Mouse (Mus musculus): ENCODE measurements at regions not wholly inside any gene's neighbourhood (a gene's known extent, or its start where the extent isn't known, plus 50 kb on each side); places are given as distances from the start of the nearest gene placed in this dataset.

GRCm38 (mm10) chr6:51677162-51677996 is 153.7 kb downstream of the Snx10 start:
- 85% methylated on average over 12 of the region's 12 CpGs for WGBS
- Histone ChIP-seq H3K9ac (replicated peaks) (no peak overlapping the region), H3K27me3 (no peaks in the 10 kb centered on the region), H3K27ac (no peak overlapping the region), H3K36me3 (no peaks in the 10 kb centered on the region), H3K4me1 (replicated peaks) (peaks cover 13% of the 10 kb centered on the region), H3K4me3 (replicated peaks) (no peak overlapping the region), H3K9me3 (no peaks in the 10 kb centered on the region), H3K4me2 (replicated peaks) (no peak overlapping the region)
- ATAC-seq: no peak

GRCm38 (mm10) chr6:51678743-51679142 is 155.0 kb downstream of the Snx10 start:
- ATAC-seq: no peak
- H3K9me3 ChIP-seq: no peaks in the 10 kb centered on the region
- no peak overlapping the region for H3K4me3 ChIP-seq (replicated peaks)
- peaks cover 13% of the 10 kb centered on the region for H3K4me1 ChIP-seq (replicated peaks)
- no peaks in the 10 kb centered on the region for H3K27me3 ChIP-seq
- WGBS: 95% methylated on average over 3 of the region's 3 CpGs
- H3K36me3 ChIP-seq: no peaks in the 10 kb centered on the region
- H3K9ac ChIP-seq (replicated peaks): no peak overlapping the region
- H3K27ac ChIP-seq: no peak overlapping the region
- no peak overlapping the region for H3K4me2 ChIP-seq (replicated peaks)

GRCm38 (mm10) chr6:51680239-51680857 is 156.6 kb downstream of the Snx10 start:
- Histone ChIP-seq H3K4me1 (replicated peaks) (peaks cover 16% of the 10 kb centered on the region), H3K36me3 (no peaks in the 10 kb centered on the region), H3K9me3 (no peaks in the 10 kb centered on the region), H3K4me2 (replicated peaks) (no peak overlapping the region), H3K27me3 (no peaks in the 10 kb centered on the region), H3K27ac (no peak overlapping the region), H3K9ac (replicated peaks) (no peak overlapping the region), H3K4me3 (replicated peaks) (no peak overlapping the region)
- WGBS: 80% methylated on average over 10 of the region's 10 CpGs
- no peak for ATAC-seq

DNA sequence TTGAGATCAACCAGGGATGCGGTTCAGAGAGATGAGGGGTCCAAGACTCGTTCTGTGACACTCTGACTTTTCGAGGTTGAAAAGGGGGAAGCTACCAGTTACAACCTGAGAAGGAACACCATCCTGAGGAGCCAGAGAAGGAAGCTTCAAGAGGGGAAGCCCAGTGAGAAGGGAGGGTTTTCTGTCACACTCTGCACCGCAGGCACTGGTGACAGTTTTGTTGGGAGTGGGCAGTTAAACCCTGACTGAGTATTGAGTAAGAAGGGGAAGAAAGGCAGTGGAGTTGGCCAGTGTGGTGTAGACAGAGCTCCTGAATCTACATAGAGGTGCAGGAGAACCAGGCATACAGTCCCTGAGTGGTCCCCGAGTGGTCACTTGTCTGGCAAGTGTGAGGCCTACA is 159.4 kb downstream of the Snx10 start:
- H3K9ac ChIP-seq (replicated peaks): no peak overlapping the region
- H3K4me3 ChIP-seq (replicated peaks): no peak overlapping the region
- no peaks in the 10 kb centered on the region for H3K9me3 ChIP-seq
- H3K4me1 ChIP-seq (replicated peaks): peaks cover 8% of the 10 kb centered on the region; the same call in 1 of the 2 replicates
- no peak overlapping the region for H3K27ac ChIP-seq
- no peaks in the 10 kb centered on the region for H3K36me3 ChIP-seq
- ATAC-seq: no peak
- WGBS: 94% methylated on average over 5 of the region's 5 CpGs
- H3K4me2 ChIP-seq (replicated peaks): no peak overlapping the region
- no peaks in the 10 kb centered on the region for H3K27me3 ChIP-seq

GRCm38 (mm10) chr6:51685651-51686287 is 162.1 kb downstream of the Snx10 start:
- no peak for ATAC-seq
- WGBS: 70% methylated on average over 8 of the region's 8 CpGs
- no peaks in the 10 kb centered on the region for H3K9me3 ChIP-seq
- peaks cover 8% of the 10 kb centered on the region; the same call in 1 of the 2 replicates for H3K4me1 ChIP-seq (replicated peaks)
- no peaks in the 10 kb centered on the region for H3K27me3 ChIP-seq
- no peak overlapping the region for H3K9ac ChIP-seq (replicated peaks)
- H3K36me3 ChIP-seq: no peaks in the 10 kb centered on the region
- no peak overlapping the region for H3K4me2 ChIP-seq (replicated peaks)
- no peak overlapping the region for H3K4me3 ChIP-seq (replicated peaks)
- H3K27ac ChIP-seq: 0 out of 2 replicates have a peak overlapping the region, but pooled peaks have one; percentile 3

DNA sequence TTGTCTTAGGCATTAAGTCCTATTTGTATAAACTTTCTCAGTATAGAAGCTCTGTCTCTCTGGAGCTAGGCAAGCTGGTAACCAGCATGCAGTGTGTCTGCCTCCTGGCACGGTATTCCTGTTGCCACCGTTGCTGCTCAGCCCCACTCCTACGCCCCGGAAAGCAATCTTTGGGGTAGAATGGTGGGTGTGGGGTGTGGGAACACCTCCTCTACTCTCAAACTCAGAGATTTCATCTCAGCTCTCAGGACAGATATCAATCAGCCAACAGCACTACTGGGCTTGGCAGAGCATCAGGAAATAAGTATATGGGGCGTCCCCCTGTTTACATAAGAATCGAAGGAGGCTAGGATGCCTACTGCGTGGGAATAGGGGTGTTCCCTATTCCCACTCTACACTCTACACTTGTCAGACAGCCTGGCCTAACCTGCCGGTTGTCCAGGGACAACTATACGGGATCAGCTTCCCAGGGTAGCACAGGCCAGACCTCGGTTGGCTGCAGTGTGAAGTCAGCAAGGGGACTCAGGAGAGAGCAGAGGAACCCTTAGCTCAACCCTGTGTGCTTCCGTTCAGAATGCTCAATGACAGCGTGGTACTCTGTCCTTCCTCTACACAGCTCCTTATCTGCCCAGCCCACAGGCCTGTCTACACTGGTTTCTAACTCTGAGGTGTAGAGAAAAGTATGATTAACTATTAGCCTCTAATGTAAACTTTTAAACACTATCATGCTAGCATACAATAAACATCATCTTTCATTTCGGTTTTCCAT is 167.3 kb downstream of the Snx10 start:
- Histone ChIP-seq H3K4me2 (replicated peaks) (no peak overlapping the region), H3K27me3 (no peaks in the 10 kb centered on the region), H3K9me3 (no peaks in the 10 kb centered on the region), H3K4me1 (replicated peaks) (peaks cover 4% of the 10 kb centered on the region; the same call in 1 of the 2 replicates), H3K9ac (replicated peaks) (no peak overlapping the region), H3K36me3 (no peaks in the 10 kb centered on the region), H3K4me3 (replicated peaks) (no peak overlapping the region), H3K27ac (no peak overlapping the region)
- no peak for ATAC-seq
- WGBS: 90% methylated on average over 13 of the region's 13 CpGs

- H3K36me3 ChIP-seq: no peaks in the 10 kb centered on the region
- 91% methylated on average over 7 of the region's 7 CpGs for WGBS
- H3K27ac ChIP-seq: no peak overlapping the region
- no peak overlapping the region for H3K9ac ChIP-seq (replicated peaks)
- H3K4me2 ChIP-seq (replicated peaks): no peak overlapping the region
- no peaks in the 10 kb centered on the region for H3K9me3 ChIP-seq
- no peak for ATAC-seq
- H3K4me3 ChIP-seq (replicated peaks): no peak overlapping the region
- H3K27me3 ChIP-seq: no peaks in the 10 kb centered on the region
- H3K4me1 ChIP-seq (replicated peaks): peaks cover 7% of the 10 kb centered on the region; the same call in 1 of the 2 replicates
These were observed 170.3 kb downstream of the Snx10 start for GRCm38 (mm10) chr6:51693984-51694383.

DNA sequence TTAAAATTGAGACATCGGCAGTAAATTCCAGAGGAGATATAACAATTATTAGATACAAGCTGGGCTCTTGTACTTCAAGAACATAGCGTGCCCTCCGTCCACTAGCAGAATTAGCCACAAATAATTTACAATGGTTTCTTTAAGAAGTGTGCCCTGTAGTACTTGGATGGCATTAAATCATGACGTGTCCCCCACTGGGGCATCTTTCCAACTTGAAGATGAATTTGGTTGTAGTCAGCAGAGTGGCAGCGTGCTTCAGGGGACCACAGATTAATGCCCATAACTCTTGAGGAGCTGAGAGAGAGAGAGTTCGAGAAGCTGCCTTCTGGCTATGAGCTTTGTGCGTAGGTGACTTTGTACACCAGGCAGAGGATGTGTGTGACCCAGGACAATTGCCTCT is 172.7 kb downstream of the Snx10 start:
- no peaks in the 10 kb centered on the region for H3K9me3 ChIP-seq
- no peak for ATAC-seq
- H3K9ac ChIP-seq (replicated peaks): no peak overlapping the region
- H3K27ac ChIP-seq: no peak overlapping the region
- H3K36me3 ChIP-seq: no peaks in the 10 kb centered on the region
- no peak overlapping the region for H3K4me3 ChIP-seq (replicated peaks)
- H3K4me1 ChIP-seq (replicated peaks): peaks cover 7% of the 10 kb centered on the region; the same call in 1 of the 2 replicates
- H3K4me2 ChIP-seq (replicated peaks): no peak overlapping the region
- 78% methylated on average over 7 of the region's 7 CpGs for WGBS
- H3K27me3 ChIP-seq: no peaks in the 10 kb centered on the region

DNA sequence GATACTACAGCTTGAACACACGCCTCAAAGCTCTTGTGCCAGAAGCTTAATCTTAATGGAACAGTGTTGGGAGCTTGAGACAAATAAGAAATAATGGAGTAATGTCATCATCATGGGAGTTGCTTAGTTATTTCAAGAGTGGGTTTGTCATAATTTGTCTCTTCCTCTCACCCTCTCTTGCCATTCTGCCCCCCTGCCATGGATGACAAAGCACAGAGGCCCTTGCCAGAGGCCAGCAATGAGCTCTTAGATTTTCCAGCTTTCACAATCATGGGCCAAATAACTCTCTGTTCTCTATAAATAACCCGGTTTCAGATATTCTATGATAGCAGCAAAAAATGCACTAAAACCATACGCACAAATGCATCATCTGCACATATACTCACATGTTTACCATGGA is 174.1 kb downstream of the Snx10 start:
- no peak for ATAC-seq
- Histone ChIP-seq H3K27ac (no peak overlapping the region), H3K9ac (replicated peaks) (no peak overlapping the region), H3K27me3 (no peaks in the 10 kb centered on the region), H3K4me2 (replicated peaks) (no peak overlapping the region), H3K36me3 (no peaks in the 10 kb centered on the region), H3K4me1 (replicated peaks) (peaks cover 7% of the 10 kb centered on the region; the same call in 1 of the 2 replicates), H3K4me3 (replicated peaks) (no peak overlapping the region), H3K9me3 (no peaks in the 10 kb centered on the region)
- WGBS: 96% methylated on average over 3 of the region's 3 CpGs

DNA sequence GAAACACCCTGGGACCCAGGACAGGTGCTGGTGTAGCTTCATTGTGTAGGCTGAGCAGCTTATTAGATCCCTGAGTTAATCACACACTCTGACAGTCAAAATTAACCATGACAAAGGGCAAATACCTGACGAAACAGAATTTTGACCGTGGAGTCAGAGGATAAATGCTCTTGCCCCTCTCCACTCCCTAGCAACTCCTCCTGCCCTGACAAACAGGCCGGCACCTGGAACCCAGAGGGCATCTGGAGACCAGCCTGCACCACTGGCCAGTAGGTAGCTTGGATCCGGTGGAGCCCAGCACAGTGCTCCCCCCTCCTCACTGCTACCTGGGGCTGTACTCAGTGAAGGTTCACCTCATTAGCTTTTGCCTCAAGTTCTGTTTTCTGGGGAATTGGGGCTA is 174.5 kb downstream of the Snx10 start:
- Histone ChIP-seq H3K27me3 (no peaks in the 10 kb centered on the region), H3K9me3 (no peaks in the 10 kb centered on the region), H3K4me2 (replicated peaks) (no peak overlapping the region), H3K4me3 (replicated peaks) (no peak overlapping the region), H3K9ac (replicated peaks) (no peak overlapping the region), H3K4me1 (replicated peaks) (peaks cover 7% of the 10 kb centered on the region), H3K36me3 (no peaks in the 10 kb centered on the region), H3K27ac (no peak overlapping the region)
- WGBS: 61% methylated on average over 4 of the region's 4 CpGs
- ATAC-seq: no peak

- H3K27me3 ChIP-seq: no peaks in the 10 kb centered on the region
These were observed 177.7 kb downstream of the Snx10 start for GRCm38 (mm10) chr6:51701253-51702020.

More at GRCm38 (mm10) chr6:51701253-51702020, 177.7 kb downstream of the Snx10 start:
- ATAC-seq: no peak
- 93% methylated on average over 11 of the region's 11 CpGs for WGBS
- Histone ChIP-seq H3K9me3 (no peaks in the 10 kb centered on the region), H3K36me3 (no peaks in the 10 kb centered on the region), H3K4me2 (replicated peaks) (no peak overlapping the region), H3K9ac (replicated peaks) (no peak overlapping the region), H3K4me1 (replicated peaks) (peaks cover 2% of the 10 kb centered on the region; the same call in 1 of the 2 replicates), H3K27ac (no peak overlapping the region), H3K4me3 (replicated peaks) (no peak overlapping the region)

Data from midbrain, embryonic 13.5 days (tissue).